Mouse (Mus musculus): ENCODE data around the gene Nhlrc4. TPM values are rescaled to one million over a fixed set of nuclear protein-coding genes. Genes with fewer than 3 reads are reported as not detected.
A peak's percentile ranks its signal among the peaks of the same experiment; 100 is the strongest.

Gene Nhlrc4
- polyA plus RNA-seq, 1 experiment from 2014 or later, result 0.88 TPM

DNA sequence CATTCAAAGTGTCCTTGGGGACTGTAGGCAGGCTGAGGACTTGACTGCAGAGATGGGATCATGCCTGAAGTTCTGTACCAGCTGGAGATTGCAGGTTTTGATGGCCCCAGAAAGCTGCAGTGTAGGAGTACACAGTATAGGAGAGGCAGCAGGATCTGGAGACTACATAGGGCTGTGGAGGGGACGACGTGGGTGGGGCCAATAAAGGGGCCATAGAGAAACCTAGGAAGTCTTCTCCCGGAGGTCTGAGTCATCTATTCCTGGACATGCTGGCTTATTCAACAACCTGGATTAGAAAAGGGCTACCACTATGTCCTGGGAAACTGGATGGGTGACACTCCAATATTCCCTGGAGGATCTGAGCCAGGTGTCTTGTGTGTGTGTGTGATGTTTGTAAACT is 11.0 kb upstream of the Nhlrc4 start:
- no peak overlapping the region for H3K27ac ChIP-seq (replicated peaks)
- WGBS, result 67% methylated on average over 3 of the region's 3 CpGs
- peaks cover 42% of the 10 kb centered on the region for H3K36me3 ChIP-seq (replicated peaks)
- no peaks in the 10 kb centered on the region for H3K9me3 ChIP-seq
- no peak for DNase-seq (ENCODE audit: low spot score)
- H3K27me3 ChIP-seq (replicated peaks; ENCODE audit: low read depth, poor library complexity, severe bottlenecking), result peaks cover 45% of the 10 kb centered on the region
- H3K4me3 ChIP-seq, result no peak overlapping the region
- H3K4me1 ChIP-seq, result peaks cover 35% of the 10 kb centered on the region

GRCm38 (mm10) chr17:25954671-25955070 is 9.9 kb upstream of the Nhlrc4 start:
- no peaks in the 10 kb centered on the region for H3K9me3 ChIP-seq
- H3K36me3 ChIP-seq (replicated peaks), result peaks cover 32% of the 10 kb centered on the region
- 79% methylated on average over 2 of the region's 2 CpGs for whole genome bisulfite sequencing
- H3K27ac ChIP-seq (replicated peaks), result no peak overlapping the region
- peaks cover 40% of the 10 kb centered on the region for H3K4me1 ChIP-seq
- DNase-seq (ENCODE audit: low spot score), result no peak
- no peak overlapping the region for H3K4me3 ChIP-seq
- peaks cover 56% of the 10 kb centered on the region for H3K27me3 ChIP-seq (replicated peaks; ENCODE audit: low read depth, poor library complexity, severe bottlenecking)

DNA sequence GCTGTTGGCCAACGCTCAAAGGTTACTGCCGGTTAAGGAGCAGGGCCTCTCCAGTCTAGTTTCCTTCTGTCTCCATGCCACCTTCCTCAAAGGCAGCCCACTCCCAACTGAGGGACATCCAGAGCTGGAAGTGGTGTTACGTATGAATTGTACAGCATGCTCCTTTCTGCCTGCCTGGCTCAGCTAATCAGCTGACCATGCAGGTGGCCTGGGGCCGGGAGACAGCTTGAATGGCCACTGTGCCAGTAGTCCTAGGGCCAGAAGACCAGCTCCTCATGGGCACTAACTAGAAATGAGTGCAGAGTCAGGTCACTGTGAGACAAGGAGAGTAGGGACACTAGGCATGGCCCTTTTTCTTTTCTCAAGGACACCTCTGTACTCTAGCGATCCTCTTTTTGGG is 8.4 kb upstream of the Nhlrc4 start:
- DNase-seq (ENCODE audit: low spot score), result no peak
- Histone ChIP-seq H3K36me3 (replicated peaks) (peaks cover 17% of the 10 kb centered on the region), H3K9me3 (no peaks in the 10 kb centered on the region), H3K27me3 (replicated peaks; ENCODE audit: low read depth, poor library complexity, severe bottlenecking) (peaks cover 59% of the 10 kb centered on the region), H3K4me3 (no peak overlapping the region), H3K27ac (replicated peaks) (no peak overlapping the region), H3K4me1 (peaks cover 40% of the 10 kb centered on the region)
- WGBS, result 82% methylated on average over 5 of the region's 5 CpGs

DNA sequence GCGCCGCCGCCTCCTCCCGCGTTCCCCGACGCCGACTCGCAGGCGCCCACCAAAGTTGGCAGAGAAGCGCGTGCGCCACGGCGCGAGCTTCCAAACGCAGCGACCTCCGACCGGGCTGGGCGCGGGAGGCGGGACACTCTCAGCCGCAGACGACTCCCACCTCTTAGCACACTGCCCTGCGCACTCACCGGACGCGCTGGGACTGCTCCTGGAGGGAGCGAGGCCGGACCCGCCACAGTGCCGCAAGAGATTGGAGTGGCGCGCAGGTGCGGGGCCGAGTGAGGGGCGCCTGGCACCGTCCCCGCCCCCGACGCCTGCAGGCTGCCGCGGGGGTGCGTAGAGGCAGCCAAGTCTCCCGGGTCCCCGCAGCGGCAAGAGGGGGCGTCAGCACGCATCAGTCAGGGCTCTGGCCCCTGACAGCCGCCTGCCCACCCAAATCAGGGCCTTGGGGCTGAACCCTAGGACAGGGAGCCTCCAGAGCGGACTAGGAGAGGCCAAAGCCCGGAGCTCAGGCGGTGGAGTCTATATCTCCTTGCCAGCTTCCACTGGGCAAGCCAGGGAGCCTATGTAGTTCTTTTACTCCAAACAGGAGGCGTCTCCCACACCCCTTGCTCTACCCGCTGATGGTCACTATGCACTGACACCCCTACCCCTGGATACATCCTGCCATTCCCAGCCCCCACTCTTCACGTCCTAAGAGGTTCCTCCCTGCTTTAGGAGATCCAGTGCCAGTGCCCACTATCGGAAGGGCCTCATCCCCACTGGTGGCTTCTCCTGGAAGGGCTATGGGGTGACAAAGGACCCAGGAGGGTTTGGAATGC is 7.3 kb upstream of the Nhlrc4 start, which contains the start of gene A930017K11Rik:
Gene A930017K11Rik, minus strand, starts transcription at position 763 of the 821 bp plus-strand sequence.
- H3K27me3 ChIP-seq (replicated peaks; ENCODE audit: low read depth, poor library complexity, severe bottlenecking), result peaks cover 59% of the 10 kb centered on the region
- H3K27ac ChIP-seq (replicated peaks), result peak within 1 kb of the TSS; percentile 44; the same call in 1 of the 2 replicates
- H3K4me1 ChIP-seq, result peaks cover 31% of the 10 kb centered on the region
- no peaks in the 10 kb centered on the region for H3K9me3 ChIP-seq
- DNase-seq (ENCODE audit: low spot score), result peak; percentile 53
- H3K36me3 ChIP-seq (replicated peaks), result peaks cover 5% of the 10 kb centered on the region; the same call in 1 of the 2 replicates
- H3K4me3 ChIP-seq, result peak within 1 kb of the TSS; percentile 60
- WGBS, result 1% methylated on average over 58 of the region's 58 CpGs

GRCm38 (mm10) chr17:25951225-25951802 is 6.6 kb upstream of the Nhlrc4 start:
- Histone ChIP-seq H3K27ac (replicated peaks) (peak overlapping the region; percentile 44; the same call in 1 of the 2 replicates), H3K36me3 (replicated peaks) (peaks cover 4% of the 10 kb centered on the region; the same call in 1 of the 2 replicates), H3K9me3 (no peaks in the 10 kb centered on the region), H3K4me1 (peaks cover 24% of the 10 kb centered on the region), H3K27me3 (replicated peaks; ENCODE audit: low read depth, poor library complexity, severe bottlenecking) (peaks cover 59% of the 10 kb centered on the region), H3K4me3 (peak overlapping the region; percentile 60)
- under 1% methylated on average over 33 of the region's 33 CpGs for WGBS
- no peak for DNase-seq (ENCODE audit: low spot score)

GRCm38 (mm10) chr17:25950706-25951105 is 5.9 kb upstream of the Nhlrc4 start:
- 10% methylated on average over 3 of the region's 3 CpGs for whole genome bisulfite sequencing
- Histone ChIP-seq H3K4me1 (peaks cover 25% of the 10 kb centered on the region), H3K4me3 (peak overlapping the region; percentile 60), H3K27ac (replicated peaks) (no peak overlapping the region), H3K27me3 (replicated peaks; ENCODE audit: low read depth, poor library complexity, severe bottlenecking) (peaks cover 59% of the 10 kb centered on the region), H3K36me3 (replicated peaks) (no peaks in the 10 kb centered on the region), H3K9me3 (no peaks in the 10 kb centered on the region)
- DNase-seq (ENCODE audit: low spot score), result no peak

DNA sequence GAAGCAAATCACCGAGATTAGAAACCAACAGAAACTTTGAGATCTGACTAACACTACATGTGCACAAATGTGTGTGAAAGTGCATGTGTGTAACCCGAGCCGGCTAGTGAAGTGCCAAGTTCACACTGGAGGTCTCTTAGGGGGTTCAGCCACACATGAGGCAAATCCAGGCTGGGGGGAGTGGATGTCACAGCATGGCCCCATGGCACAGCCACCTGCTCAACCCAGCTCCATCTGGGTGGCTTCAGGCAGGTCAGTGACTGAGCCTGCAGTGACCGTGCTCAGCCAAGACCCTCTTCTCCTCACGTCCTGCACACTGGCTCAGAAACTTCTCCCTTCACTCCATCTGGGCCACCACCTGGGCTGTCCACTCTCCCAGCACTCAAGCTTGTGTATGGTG is 5.2 kb upstream of the Nhlrc4 start:
- Histone ChIP-seq H3K4me3 (no peak overlapping the region), H3K4me1 (peaks cover 32% of the 10 kb centered on the region), H3K9me3 (no peaks in the 10 kb centered on the region), H3K36me3 (replicated peaks) (no peaks in the 10 kb centered on the region), H3K27ac (replicated peaks) (no peak overlapping the region), H3K27me3 (replicated peaks; ENCODE audit: low read depth, poor library complexity, severe bottlenecking) (peaks cover 55% of the 10 kb centered on the region)
- no peak for DNase-seq (ENCODE audit: low spot score)
- WGBS, result 80% methylated on average over 5 of the region's 5 CpGs

DNA sequence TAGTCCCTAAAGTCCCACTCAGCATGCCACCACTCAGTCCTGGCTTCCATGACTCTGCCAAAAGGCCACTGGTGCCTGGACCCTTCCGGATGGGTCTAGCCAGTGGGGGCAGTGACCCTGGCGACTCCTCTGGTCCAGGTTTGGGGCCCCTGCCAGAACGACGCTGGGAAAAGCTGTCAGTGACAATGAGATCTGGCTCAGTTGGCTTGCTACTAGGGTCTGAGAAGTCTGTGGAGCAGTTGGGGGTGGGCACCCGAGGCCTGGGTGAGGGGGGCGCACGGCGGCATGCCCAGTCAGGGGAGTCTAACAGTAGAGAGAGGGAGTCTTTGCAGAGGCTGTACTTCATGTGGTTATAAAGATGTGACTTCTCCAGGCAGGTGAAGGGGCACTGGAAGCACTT is 3.3 kb upstream of the Nhlrc4 start:
- DNase-seq (ENCODE audit: low spot score), result no peak
- WGBS, result 82% methylated on average over 8 of the region's 8 CpGs
- Histone ChIP-seq H3K4me3 (no peak overlapping the region), H3K27ac (replicated peaks) (peak overlapping the region; percentile 71; the same call in 1 of the 2 replicates), H3K36me3 (replicated peaks) (no peaks in the 10 kb centered on the region), H3K4me1 (peaks cover 46% of the 10 kb centered on the region), H3K9me3 (no peaks in the 10 kb centered on the region), H3K27me3 (replicated peaks; ENCODE audit: low read depth, poor library complexity, severe bottlenecking) (peaks cover 36% of the 10 kb centered on the region)

DNA sequence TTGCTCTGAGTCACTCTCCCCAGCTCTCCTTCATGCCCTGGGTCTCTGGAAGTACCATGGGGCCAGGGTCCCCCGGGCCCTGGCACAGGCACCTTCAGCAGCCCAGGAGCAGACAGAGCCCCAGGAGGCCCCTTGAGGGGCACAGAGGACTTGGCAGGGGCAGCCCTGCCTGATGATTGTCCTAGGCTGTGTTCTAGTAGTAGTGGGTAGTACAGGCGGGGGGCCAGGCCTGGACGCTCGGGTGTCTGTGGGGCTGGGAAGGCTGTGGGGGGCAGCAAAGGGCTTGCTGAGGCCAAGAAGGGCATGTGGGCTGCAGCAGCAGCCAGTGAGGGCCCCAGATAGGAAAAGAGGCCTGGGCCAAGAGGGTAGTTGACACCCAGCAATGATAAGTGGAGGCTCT is 2.8 kb upstream of the Nhlrc4 start:
- Histone ChIP-seq H3K4me1 (peaks cover 49% of the 10 kb centered on the region), H3K36me3 (replicated peaks) (no peaks in the 10 kb centered on the region), H3K4me3 (no peak overlapping the region), H3K27ac (replicated peaks) (peak overlapping the region; percentile 71), H3K9me3 (no peaks in the 10 kb centered on the region), H3K27me3 (replicated peaks; ENCODE audit: low read depth, poor library complexity, severe bottlenecking) (peaks cover 32% of the 10 kb centered on the region)
- 86% methylated on average over 4 of the region's 4 CpGs for WGBS
- DNase-seq (ENCODE audit: low spot score), result no peak

- no peaks in the 10 kb centered on the region for H3K9me3 ChIP-seq
- peaks cover 51% of the 10 kb centered on the region for H3K4me1 ChIP-seq
- 82% methylated on average over 8 of the region's 8 CpGs for WGBS
- no peak for DNase-seq (ENCODE audit: low spot score)
- no peak overlapping the region for H3K27ac ChIP-seq (replicated peaks)
- H3K27me3 ChIP-seq (replicated peaks; ENCODE audit: low read depth, poor library complexity, severe bottlenecking), result peaks cover 25% of the 10 kb centered on the region
- H3K36me3 ChIP-seq (replicated peaks), result no peaks in the 10 kb centered on the region
- peak overlapping the region; percentile 11; the same call in 1 of the 2 replicates for H3K4me3 ChIP-seq
Observed at GRCm38 (mm10) chr17:25946891-25947290, 2.1 kb upstream of the Nhlrc4 start.

DNA sequence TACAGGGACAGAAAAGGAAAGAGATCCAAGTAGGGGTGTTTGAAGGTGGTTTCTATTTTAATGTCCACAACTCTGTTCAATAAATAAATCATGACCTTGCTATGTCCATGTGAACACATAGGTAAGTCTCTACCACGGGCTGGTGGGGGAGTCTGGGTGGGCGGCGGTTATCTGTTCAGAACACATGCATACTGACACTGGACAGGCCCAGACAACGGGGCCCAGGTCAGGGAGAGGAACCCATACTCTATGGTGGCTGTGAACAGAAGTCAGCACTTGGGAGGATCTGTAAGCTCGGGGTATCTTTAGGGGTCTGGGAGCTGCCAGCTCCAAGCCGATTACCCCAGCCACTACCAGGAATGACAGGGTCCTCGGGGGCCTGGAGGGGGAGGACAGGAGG is 1.6 kb upstream of the Nhlrc4 start:
- WGBS, result 75% methylated on average over 7 of the region's 7 CpGs
- peaks cover 19% of the 10 kb centered on the region for H3K27me3 ChIP-seq (replicated peaks; ENCODE audit: low read depth, poor library complexity, severe bottlenecking)
- DNase-seq (ENCODE audit: low spot score), result no peak
- no peak overlapping the region for H3K4me3 ChIP-seq
- H3K9me3 ChIP-seq, result no peaks in the 10 kb centered on the region
- H3K4me1 ChIP-seq, result peaks cover 49% of the 10 kb centered on the region
- H3K36me3 ChIP-seq (replicated peaks), result no peaks in the 10 kb centered on the region
- H3K27ac ChIP-seq (replicated peaks), result no peak overlapping the region; the same call in 1 of the 2 replicates

DNA sequence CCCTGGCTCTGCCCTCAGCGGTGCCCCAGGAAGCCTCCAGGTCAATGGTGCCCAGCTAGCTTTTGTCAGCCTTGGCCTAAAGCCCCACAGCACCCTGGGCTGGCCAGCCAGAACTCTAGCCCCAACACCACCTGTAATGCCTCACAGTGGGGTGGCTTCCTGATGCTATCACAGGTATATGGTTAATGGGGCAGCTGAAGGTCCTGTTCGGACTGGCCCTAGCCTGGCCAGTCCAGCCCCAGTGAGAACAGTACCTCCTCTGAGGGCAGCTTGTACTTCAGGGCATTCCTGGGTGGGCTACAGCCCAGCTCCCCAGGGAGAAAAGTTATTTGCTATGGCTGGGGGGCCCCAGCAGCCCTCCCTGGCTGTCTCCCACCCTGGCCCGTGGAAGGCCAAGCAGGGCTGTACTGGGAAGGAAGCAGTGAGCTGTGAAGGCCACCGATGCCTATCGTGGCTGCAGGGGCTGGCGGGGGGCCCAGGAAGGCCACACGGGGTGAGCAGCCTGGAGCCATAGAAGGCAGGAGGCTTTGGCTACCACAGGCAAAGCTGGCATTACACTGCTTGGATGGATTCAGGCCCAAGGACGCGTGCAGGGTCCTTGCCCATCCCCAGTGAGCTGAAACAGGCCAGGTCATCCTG is 875 bp upstream of the Nhlrc4 start:
- H3K27ac ChIP-seq (replicated peaks), result peak overlapping the region; percentile 45
- H3K27me3 ChIP-seq (replicated peaks; ENCODE audit: low read depth, poor library complexity, severe bottlenecking), result peaks cover 12% of the 10 kb centered on the region
- H3K9me3 ChIP-seq, result no peaks in the 10 kb centered on the region
- no peak overlapping the region for H3K4me3 ChIP-seq
- WGBS, result 62% methylated on average over 9 of the region's 9 CpGs
- H3K4me1 ChIP-seq, result peaks cover 50% of the 10 kb centered on the region
- H3K36me3 ChIP-seq (replicated peaks), result no peaks in the 10 kb centered on the region
- DNase-seq (ENCODE audit: low spot score), result no peak
